Mouse (Mus musculus) spleen, postnatal 4 days (tissue): ENCODE measurements around the gene Btbd19.

Source experiments
- DNase-seq, 2 experiments: peaks; one replicate each; pipeline ENCODE4 v3.0.0; 2022; ENCODE audit warnings: low spot score in 2 of 2

Gene Btbd19

DNA sequence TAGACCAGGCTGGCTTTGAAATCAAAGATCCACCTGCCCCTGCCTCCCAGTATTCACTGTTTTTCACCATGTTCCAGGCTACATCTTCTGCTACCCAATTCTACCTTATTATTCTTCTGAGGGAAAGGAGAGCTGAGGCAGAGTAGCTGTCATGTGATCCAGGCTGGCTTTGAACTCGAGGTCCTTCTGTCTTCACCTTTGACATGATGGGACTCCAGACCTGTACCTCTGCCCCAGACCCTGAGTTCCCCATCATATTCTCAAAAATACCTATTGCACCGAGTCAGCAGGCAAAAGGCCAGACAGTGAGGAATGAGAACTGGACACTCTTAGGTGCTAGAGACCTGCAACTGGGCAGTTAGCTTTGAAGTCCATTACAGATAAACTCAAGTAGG is 9.1 kb upstream of the Btbd19 start:
- DNase-seq: no peak

DNA sequence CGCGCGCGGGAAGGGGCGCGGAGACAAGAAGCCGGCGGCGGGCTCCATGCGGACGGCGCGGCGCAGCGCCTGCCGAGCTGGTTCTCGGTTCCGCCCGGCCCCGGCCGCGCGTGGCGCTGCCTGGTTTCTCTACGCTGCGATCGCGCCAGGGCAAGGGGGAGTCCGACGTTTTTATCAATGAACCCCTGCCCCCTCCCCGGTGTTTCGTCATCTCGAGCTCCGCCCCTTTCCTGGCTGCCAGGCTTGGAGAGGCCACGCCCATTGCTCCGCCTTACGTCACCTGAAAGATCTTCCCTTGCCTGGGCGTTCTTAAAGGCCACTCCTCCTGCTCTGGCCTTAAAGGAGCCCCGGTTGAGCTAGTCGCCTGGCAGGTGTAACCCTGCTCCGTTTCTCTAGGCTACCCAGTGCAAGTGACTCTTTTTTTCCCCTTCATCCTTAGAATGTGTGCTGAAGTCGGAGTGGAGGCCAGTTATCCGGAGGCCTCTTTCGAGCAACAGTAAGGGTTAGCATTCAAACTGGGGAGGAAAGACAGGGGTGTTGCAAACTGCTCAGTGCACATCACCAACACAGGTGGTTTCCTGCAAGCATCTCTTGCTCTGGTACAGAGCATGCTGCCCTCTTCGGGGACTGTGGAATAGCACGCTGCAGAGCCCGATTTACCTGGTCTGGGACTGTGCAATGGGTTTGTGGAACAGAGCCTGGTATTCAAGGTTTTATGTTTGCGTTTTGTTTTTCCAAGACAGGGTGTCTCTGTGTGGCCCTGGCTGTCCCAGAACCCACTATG is 8.5 kb upstream of the Btbd19 start, which contains the start of gene Plk3:
Plk3 (minus strand) TSS at position 147 of the 784 bp plus-strand sequence.
- DNase-seq: peak; percentile 95 to 97

- DNase-seq: no peak
Measured at GRCm38 (mm10) chr4:117133366-117133796, 7.9 kb upstream of the Btbd19 start.

- DNase-seq: no peak
Measured at GRCm38 (mm10) chr4:117132794-117133143, 7.2 kb upstream of the Btbd19 start.

- DNase-seq: no peak
Measured at GRCm38 (mm10) chr4:117131890-117132793, 6.6 kb upstream of the Btbd19 start.

GRCm38 (mm10) chr4:117131198-117131597 is 5.7 kb upstream of the Btbd19 start:
- DNase-seq: no peak

DNA sequence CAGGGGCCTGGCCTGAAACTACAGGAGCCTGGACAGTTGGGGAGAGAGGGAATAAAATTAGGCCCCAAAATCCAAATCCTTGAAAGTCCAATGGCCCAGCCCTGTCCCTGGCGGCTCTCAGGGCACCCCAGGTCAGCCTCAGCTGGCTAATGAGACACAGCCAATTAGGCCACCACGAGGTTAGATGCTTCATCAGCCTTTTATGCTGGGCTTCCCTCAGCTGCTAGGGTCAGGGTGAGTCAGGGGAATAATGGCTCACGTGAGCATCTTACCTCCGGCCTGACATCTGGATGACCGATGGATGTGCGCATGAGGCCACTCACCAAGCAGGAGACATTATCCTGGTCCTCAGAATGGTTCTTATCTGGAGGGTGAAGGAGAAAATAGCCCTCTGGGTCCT is 5.3 kb upstream of the Btbd19 start:
- no peak for DNase-seq

GRCm38 (mm10) chr4:117127991-117128686 is 2.6 kb upstream of the Btbd19 start:
- no peak for DNase-seq

DNA sequence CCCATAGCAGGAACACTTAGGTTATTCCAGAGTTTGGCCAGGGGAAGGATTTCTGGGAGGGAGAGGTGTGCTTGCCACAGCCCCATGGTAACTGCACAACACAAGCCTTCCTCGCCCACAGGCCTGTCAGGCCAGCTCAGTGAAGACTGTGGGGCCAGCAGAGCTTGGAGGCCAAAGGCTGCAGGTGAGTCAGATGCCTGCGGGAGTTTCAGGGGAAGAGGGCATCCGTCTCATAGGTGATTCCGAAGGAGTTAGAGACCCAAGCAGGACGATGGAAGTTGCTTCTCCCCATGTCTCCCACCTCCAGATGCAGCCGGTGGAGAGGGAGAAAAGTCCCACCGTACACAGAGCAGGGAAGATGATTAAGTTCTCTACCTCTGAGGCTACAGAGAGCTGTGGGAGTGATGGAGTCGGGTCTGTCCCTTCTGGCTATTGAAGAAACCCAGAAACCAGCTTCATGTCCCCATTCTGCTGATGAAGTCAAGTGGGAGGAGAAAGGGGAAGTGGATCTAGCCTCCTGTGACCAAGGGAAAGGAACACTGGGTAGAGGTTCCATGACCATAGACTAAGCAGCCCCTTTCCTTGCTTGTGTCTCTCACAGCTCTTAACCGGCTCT is 1.3 kb upstream of the Btbd19 start, which contains the start of gene Tctex1d4:
Tctex1d4 (plus strand) TSS at position 120 of the 616 bp plus-strand sequence.
- peak in 1 of 2 experiments; percentile 63 for DNase-seq

DNA sequence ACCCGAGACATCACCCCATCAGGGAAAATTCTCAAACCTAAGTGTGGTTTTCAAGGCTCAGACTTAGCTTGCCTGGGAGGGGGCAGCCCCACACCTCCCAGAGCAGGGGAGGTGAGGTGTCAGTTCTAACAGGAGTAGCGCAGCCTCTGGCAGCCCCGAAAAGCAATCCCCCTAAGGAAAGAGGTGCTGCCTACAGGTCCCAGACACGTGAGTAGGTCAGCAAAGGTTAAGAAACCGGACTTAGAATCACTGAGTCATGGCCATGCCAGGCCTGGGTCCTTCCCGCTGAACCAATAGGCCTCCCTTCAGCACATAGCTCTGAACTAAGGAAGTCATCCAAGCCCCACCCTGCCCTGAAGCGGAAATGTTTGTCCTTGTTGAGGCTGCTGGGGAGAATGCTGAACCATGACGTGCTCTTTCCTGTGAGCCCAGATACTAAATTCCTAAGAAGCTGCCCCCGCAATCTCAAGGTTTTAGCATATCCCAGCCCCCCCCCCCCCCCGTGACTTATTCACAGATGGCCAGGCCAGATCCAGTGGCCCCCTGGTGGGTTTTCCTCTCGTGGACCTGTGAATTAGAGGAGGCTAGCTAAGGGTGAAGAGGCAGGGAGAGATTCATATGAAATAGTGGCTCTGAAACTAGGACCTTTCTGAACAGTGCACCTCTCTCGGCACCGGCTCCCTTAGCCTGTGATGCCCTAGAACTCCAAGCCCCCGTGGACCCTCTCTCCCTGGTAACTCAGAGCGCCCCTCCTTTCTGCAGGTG is 567 bp upstream of the Btbd19 start:
- DNase-seq: peak in 1 of 2 experiments; percentile 52

DNA sequence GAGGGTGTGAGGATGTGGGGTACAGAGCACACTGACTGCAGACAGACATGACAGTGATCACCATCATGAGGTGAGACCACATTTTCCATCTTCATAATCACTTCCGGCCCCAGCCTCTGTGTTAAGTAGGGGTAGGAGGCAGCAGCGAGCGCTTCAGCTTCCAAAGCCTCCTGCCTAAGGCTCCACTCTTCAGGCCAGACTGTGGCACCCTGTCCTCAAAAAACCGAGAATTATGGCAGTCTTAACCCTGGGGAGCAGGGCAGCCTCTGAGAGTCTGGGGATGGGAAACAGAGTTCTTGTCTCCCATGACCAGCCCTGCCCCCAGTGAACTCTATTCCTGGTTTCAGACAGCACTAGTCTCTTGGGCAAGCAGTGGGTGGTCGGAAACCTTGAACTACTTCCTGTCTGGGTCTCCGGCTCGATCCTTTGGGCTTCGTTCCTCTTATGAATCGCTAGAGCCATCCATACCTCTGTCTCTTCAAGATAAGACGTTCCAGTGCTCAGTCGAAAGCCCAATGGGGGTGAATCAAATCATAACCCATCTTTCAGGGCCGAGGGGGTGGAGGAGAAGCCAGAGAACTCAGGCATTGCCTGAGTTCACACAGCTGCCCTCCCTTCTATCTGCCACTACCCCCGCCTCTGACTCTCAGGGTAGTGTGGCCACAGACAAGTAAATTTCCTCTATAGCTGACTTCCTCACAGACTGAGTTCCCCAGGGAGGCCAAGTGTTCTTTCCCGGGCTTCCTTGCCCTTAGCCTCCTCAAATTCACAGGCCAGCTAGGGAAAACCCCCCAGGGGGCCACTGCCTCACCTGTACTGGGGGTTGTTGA is 792 bp downstream of the Btbd19 start:
- peak; percentile 57 to 77 for DNase-seq

GRCm38 (mm10) chr4:117124218-117124517 is 1.4 kb downstream of the Btbd19 start:
- no peak for DNase-seq

DNA sequence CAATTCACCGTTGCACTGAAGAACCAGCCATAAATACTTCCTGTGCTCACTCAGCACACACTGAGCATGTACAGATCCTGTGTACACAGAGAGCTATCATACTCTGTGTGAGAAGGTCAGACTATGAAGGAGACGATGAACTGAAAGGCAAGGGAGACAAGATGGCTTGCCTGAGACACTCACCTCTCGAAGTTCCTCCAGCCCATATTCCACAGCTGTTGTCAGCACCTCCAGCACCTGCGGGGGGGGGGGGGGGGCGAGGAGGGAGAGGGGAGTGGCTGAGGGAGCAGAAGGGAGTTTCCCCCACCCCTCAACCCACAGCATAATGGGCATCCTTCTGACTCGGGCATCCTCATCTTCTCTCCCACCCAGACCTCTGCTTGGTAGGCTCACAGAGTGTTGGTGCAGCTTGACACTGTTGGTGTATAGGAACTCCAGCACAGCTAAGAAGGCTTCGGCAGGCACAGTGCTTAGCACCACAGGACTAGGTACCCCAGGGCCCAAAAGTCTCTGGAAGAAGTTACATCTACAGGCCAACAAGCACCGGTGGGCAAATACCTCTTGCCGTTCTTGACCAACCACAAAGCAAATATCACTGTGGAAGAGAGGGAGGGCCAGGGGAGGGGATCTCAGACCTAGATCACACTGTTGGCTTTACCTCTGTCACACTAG is 1.8 kb downstream of the Btbd19 start:
- DNase-seq: no peak

DNA sequence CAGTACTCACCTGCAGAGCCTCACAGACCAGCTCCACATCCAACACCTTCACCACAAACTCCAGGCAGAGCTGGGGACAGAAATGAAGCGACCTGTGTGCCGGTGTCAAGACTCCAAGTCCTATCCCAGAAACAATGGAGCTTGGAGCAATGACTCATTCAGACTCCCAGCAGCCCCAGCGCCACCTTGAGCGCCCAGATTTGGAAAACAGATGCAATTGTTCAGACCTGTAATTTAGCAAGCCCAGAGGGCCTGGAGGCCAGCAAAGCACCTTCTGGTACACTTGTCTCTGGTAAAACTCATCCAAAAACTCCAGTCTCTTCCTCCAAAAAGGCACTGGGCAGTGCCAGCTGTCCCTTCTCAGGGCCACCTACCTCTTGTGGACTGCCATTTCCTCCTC is 3.3 kb downstream of the Btbd19 start:
- DNase-seq: peak in 1 of 2 experiments; percentile 60

DNA sequence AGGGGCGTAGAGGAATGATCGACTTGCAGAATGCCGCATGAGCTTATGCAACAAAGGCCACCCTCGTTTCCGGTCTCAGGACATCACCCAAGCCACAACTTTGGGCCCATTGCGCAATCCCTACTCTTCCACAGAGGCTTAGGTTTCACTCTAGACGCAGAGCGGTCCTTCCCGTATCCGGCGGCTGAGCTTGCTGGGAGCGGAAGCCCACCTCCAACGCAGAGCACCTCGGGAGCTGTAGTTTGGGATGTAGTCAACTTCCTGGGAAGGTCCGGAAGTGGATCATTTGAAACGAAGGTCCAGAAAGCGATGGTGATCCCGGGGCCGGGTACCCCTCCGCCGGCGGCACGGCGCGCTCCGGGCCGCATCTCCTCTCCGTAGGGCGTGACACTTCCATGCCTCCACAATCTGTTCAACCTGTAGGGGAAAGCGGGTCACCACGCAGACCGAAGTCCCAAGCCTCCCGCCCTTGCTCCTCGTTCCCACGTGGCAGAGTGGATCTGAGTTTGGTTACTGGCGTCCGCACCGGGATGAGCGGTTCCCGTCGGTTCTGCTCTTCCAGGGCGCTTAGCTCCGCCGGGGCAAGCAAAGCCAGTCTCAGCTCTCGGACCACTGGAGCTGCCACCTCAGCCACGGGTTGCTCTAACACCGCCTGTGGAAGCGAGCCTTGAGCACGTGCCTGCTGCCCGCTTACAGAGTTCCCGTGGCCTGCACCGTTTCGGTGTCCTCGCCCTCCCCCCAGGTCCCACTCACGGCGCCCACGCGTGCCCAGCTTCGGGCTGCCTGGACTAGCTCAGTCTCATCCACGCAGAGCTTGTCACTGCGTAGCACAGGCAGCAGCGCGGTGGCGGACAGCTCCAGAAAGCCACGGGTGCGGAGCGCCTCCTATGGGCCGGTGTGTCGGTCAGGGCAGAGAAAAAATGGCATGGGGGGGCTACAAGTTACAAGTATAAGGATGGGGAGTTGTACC is 4.8 kb downstream of the Btbd19 start:
- DNase-seq: peak; percentile 88 to 94

DNA sequence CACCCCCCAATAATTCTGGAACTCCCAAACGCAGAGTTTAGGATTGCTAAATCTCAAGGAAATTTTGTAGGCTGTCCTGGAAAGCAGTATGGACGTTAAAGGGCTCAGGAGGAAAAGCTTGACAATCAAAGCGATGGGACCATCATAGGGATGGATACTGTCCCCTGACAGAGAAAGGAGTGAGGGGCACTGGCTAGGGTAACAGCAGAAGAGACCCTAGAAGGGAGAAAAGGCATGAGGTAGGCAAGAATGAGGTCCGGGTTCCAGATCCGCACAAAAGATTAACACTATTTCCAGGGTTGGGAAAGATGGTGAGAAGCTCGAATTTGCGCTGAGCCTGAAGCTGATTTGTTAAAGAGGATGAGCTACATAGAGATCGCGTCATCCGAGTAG is 5.5 kb downstream of the Btbd19 start:
- DNase-seq: no peak

GRCm38 (mm10) chr4:117119636-117120035 is 5.9 kb downstream of the Btbd19 start:
- DNase-seq: no peak

DNA sequence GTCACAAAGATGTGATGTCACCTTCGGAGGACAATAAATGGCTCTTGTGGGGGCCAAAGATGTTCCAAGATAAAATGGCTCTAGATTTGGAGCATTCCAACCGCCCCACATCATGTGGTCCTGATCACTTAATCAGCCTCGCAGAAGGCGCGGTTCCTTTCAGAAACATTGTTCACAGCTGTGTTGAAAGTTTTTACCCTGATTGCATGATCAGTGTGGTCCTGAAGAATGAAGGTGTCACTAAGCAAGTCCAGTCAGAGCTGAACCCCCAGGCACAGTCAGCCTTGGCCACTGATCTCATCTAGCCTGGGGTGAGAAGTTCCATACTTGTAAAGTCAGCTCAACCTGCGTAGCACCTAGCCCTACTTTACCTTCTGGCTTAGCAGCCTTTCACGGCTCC is 7.6 kb downstream of the Btbd19 start:
- DNase-seq: peak in 1 of 2 experiments; percentile 55
